Mouse (Mus musculus) cerebellum, adult (tissue): ENCODE measurements around the gene Kynu.

Source experiments
- ATAC-seq: cut with Nextera tagmentation; 2 replicates; pipeline ENCODE4 v1.9.2; 2017; ENCODE audit warnings: mild to moderate bottlenecking, moderate library complexity, mixed read lengths; ENCODE audit not compliant: insufficient number of reproducible peaks, low FRiP score, low TSS enrichment

The Kynu gene

DNA sequence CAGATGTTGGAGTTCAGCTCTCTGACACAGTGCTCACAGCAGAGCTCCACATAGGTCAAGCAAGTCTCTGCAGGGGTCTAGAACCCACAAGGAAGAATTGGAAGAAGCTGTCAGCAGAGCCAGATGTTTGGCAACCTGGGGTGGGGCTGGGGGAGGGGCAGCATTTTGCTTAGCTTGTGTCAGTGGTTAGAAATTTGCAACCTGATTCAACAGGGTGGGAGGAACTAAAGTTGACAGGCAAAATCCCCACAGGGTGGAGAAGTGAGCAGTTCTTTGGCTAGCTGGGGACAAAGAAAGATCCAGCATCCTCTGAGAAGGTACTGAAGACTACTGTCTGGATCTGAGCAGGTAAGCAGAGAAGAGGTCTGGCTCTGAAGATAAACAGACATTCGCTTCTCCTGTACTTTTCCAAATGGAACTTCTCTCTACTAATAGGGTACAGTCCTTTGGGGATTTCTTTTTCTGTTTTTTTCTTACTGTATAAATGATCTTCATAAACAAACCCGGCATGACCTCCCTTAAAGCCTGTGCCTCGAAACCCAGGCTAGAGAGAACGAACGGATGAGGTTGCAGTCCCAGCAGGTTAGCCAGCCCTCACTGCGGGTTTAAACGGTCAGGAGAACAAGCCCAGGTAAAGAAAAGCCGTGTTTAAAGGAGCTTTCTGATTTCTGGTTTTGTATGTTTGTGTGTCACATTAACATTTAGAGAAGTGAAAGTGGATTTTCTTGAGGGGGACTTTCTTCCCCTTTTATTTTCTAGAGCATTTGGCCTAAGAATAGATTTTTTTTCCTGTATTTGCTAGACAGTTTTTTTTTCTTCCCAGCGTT lies at the start of gene Kynu:
Gene Kynu, plus strand, starts transcription at position 268 of the 827 bp plus-strand sequence.
- no peak for ATAC-seq

DNA sequence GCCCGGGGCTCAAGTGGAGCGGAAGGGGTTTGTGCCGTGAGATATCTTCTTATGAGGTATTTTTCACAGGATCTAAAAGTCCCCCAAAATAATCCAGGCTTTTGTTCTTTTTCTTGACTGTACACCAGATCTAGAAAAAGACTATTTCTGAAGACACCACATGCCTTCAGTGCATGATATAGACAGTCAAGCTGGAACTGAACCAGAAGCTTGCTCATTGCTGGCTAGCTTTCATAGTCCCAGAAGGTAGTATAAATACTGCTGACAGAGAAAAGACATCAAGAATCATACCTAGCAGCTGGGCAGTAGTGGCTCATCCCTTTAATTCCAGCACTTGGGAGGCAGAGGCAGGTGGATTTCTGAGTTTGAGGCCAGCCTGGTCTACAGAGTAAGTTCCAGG lies 48.9 kb upstream of the Kynu start:
- no peak for ATAC-seq

DNA sequence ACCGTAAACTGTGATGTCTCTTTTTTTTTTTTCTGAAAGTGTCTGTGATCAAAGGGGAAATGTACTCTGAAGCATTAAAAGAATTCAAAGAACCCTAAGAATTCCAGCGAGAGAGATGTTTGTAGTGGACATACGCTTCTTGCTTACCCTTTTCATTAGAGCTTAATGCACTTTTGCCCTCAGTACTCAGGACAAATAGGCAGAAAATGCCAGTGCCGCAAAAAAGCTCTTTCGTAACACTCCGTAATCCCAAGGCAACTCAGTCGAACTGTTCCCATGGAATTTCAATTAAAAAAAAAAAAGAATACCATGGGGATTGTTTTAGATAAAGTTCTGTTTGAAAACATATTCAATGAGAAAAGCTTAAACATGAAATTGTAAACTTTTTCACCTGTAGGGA lies 41.3 kb upstream of the Kynu start:
- ATAC-seq, result no peak

DNA sequence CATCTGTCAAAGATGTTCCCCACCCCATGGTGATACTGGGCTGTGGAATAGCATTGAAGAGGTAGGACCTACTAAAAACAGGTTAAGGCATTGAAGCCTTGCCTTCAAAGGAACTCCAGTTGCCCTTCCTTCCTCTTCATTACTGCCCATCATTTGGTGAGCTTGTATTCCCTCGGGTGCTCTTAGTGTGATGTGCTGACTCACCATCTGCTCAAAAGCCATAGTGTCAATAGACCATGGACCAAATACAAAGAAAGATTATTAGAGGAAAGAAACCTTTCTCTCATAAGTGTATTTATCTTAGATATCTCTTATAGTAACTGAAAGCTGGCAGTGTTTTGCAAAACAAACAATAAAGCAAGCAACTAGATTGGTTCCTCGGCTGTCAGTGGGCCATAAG lies 20.7 kb upstream of the Kynu start:
- no peak for ATAC-seq

DNA sequence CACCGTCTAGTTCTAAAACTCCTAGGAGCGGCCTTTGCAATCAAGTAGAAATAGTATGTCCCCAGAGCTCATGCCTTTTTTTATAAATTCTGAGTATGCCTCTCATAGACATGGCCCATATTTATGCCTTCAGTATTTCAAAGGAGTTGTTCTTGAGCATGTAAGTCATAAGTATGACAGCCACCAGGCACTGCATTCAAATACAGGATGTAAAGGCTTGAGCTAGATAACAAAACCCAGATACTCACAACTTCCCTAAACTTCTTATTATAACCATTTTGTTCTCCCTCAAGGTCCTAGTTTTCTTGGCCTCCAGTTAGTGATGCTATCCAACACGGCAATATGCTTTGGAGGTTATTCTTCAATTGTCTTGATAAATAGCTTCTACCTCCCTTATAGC lies 12.5 kb upstream of the Kynu start:
- ATAC-seq, result no peak

DNA sequence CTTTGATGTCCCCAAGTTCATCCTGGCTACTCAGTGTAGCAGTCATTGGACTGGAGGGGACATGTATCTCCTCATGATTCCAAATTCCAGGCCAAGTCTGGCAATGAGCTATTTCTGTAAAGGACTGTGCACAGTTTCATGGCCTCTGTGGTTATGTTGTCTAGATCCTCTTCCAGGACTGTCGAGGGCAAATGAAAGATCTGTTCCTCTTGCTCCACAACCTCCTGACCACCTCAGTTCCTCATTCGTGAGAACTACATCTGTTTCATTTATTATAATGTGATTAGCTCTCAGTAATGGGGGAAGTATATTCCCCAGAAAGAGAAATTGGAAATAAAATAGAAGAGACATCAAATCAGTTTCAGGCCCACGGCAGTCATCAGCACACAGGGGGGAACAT lies 9.5 kb upstream of the Kynu start:
- ATAC-seq, result no peak

DNA sequence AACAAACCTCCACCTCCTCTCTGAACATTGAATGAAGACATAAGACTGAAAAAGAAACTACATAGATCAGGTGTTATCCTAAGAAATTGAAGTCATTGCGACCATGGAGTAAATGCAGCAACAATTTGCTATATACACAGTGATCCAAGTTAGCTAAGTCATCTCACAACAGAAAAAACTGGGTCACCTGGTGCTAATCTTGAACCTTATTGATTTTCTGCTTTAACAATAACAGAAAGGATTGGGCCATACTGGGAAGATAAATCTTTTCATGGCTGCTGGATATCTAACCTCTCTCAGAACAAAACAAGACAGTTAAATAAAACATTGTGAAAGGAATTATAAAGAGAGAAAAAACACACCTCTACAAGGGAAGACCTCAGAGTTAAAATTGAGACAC lies 8.7 kb upstream of the Kynu start:
- ATAC-seq, result no peak

DNA sequence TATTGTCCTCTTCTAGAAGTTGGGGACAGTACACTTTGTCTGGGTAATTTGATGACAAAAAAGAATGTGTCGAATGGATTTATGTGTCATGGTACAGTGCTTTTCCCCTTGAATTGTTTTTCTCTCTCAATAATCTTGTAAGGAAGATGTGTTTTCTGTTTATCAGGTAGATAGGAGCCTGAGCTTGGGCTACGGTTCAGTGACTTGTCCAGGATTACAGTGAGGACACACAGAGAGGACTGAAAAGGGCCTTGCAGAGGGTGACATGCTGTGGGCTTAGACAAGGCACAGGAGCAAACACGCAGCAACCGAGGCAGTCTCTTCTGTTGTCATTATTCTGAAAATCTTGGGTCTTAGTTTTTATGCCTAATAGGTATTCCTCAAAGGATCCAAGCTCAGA lies 913 bp upstream of the Kynu start:
- no peak for ATAC-seq

DNA sequence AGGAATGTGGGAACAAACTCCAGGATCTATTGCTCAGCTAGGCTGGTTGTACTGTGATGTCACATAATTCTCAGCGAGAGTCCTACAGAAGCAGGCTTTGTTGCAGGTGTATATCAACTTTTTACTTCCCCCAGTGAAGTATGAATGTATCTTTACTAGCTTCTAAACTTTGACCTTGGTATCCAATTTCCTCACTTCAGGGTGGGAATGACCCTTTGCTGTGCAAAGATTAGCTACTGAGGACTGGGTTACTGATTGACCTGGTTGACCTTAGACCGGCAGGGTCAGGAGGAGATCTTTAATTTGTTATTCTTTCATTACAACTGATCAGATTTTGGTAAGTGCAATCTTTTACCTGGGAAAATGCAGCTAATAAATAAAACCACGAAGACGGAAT lies 758 bp downstream of the Kynu start:
- no peak for ATAC-seq

DNA sequence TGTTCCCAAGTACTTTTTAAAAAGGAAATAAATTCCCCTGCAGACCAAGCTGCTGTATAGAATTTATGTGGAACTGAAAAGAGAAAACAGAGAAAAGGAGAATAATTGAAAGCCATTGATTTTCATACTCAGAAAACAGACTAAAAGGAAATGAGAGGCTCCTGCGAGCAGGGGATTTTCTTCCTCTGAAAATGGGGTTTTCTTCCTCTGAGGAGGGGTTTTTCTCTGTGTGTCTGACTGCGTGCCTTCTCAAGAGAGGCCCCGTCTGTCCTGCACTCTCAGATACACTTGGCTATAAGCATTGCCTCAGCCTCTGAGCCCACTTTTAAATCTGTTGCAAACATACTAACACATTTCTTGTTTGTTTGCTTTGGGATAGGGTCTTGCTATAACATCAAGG lies 1.9 kb downstream of the Kynu start:
- ATAC-seq, result no peak

DNA sequence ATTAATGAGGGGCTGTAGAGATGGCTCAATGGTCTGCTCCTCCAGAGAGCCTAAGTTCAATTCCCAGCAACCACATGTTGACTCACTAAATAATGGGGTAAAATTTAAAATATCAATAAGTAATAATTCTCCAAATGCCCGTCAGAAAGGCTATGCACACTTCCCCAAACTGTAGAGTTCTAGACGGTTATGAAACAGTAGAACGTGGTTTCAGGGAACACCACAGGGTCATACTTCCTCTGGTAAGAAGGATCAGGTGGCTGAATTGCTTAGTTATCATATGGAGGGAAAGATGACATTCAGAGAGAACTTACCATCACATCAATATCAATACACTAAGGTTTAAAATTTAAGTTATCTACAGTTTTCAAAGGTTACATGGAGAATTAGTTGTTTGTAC lies 6.1 kb downstream of the Kynu start:
- no peak for ATAC-seq

DNA sequence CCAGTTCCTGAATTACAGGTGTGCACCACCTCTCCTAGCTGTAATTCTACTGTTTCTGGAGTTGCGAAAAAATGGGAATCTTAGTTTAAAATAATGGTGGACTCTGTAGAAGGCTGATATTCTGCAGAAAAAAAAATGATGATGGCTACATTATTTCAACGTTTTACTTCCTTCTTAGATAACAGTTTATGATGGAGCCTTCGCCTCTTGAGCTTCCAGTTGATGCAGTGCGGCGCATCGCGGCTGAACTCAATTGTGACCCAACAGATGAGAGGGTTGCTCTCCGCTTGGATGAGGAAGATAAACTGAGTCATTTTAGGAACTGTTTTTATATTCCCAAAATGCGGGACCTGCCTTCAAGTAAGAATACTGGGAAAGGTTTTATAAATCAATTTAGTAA lies 7.7 kb downstream of the Kynu start:
- no peak for ATAC-seq

DNA sequence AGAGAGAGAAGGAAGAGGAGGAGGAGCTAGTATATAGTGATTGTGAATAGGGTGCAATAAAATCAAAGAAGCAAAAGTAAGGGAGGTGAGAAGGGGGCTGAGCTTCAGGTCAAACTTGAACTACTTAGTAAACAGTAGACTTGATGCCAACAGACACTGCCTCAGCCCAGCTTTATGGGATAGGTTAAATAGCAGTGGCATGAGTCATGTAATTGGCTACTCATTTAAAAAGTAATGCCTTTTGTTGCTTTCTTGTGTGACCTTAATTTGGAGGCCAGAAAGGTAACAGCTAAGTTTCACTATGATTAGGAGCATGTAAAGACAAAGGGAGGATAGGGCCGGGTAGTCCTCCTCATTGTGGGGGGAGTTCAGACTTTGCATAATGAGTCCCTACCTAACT lies 13.3 kb downstream of the Kynu start:
- ATAC-seq, result no peak

DNA sequence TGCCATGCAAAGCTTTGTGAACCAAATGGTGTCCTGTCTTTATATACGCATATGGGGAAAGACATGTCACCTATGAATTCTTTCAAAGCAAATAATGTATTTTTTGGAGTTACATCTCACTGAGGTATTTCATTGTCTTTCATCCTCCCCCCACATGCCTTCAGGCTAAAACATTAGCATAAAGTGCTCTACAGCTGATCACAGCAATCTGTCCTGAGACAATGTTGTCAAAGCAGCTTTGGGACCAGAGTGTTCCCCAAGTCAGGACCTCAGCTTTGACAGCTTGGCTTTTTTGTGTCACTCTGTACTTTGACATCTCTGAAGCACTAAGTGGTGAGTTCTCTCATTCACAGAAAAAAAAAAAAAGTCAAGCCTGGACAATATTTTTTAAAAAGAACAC lies 18.4 kb downstream of the Kynu start:
- ATAC-seq, result no peak

DNA sequence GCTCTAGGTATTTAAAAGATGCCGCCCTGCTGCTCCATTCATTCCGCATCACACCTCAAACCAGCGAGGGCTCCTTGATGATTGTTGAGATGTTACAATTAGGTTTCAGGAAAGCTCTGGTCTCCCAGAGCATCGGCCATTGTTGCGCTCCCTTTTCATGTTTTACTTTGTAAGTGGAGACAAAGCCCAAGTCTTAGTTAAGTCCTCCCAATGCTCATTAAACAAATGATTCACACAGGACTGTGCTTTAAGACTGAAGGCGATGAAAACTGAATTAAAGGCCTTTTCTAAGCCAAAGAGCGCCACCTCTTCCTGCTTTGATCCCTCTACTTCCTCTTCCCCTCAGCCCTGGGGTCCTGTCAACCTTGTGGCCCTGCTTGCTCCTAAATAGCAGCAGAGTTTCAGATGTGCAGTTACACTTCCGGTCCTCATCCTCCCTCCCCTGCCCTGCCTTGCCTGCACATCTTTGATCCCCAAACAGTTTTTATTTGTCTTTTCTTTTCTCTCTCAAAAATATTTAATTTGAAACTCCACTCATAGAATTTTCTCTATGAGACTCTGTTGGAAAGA lies 28.2 kb downstream of the Kynu start:
- no peak for ATAC-seq

DNA sequence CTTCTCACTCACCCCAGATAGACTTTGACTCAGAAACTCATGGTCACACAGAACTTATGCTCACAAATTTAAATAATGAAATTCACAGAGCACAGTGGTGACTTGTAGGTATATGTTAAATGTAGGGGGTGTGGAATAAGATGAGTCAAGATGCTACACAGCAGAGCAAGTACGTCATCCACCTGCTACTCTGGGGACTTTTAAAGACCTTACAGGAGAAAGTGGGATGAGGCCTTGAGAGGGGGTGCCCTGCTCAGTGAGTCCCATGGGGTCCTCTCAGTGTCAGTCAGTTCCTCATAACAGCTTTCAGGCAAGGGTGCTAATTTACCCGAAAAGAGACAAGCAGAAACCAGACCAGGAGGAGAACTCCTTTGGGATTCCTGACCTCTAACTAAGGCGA lies 30.4 kb downstream of the Kynu start:
- ATAC-seq, result no peak

DNA sequence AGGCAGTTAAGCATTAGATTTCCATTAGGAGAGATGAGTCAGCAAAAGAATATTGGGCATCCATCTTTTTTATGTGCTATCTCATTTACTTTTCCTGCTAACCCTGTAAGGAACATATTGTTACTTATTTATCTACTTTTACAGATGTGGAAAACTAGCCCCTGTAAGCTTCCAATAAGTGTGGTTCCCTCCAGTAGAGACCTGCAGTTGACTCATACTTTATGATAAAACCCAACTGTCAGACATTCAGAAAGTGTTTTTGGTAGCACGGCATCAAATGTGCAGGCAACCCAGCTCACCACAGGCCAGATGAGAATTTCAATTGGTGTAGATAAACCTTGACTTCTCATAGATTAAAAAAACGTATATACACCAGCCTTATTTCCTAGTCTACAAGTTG lies 32.7 kb downstream of the Kynu start:
- ATAC-seq, result no peak

DNA sequence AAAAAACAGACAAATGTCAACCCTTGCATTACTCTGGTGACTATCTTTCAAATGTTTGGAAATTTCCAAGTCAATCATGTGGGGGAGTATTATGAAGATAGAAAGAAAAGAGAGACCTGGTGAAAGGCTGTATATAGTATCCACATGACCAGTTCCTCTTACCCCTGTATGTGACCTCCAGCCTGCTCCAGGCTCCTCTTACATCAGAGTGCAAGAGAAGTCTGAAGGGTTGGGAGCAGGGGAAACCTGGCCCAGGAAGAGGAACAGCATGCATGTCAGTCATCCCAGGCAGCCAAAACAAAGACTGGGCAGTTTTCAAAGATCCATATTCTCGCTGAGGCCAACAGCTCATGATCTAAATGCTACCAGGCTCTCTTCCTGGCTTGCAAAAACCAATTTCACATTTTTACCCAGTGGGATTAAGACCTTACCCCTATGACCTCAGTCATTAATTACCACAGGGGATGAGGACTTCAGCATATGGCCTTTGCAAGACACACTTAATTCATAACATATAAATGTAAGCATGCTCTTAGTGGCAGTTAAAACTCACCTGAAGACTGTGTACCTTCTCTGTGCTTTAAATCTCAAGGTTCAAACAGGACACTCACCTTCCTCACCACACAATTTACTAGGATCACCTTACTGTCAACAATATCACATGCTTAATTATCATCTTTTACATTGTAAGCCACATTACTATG lies 37.0 kb downstream of the Kynu start:
- ATAC-seq, result no peak

DNA sequence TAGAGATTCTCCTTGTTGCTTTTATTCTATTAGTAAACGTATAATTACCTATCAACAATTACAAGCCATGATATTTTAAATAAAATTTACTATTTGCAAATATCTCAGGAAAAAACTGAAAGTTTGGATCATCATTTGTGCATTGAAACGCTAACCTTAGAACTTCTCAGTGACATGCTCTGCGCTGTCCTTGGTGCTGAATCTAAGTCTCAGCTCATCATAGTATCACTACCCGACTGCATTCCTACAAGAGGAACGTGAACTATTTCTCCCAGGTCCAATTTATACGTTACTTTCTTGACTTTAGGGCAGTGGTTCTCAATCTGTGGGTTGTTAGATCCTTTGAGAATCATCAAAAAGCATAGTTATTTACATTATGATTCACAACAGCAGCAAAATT lies 58.4 kb downstream of the Kynu start:
- ATAC-seq, result no peak

DNA sequence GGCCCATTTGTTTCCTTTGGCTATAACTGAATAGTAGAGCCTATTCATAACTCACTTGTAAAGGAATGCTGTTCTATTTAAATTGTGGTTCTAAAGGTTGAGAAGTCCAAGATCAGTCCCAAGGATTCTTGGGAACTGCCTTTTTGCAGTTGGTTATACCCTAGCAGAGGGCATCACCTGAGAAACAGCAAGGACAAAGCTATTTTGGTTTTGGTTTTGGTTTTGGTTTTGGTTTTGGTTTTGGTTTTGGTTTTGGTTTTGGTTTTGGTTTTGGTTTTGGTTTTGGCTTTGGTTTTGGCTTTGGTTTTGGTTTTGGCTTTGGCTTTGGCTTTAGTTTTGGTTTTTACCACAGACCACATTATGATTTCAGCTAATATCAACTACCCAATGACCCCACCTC lies 66.0 kb downstream of the Kynu start:
- no peak for ATAC-seq

DNA sequence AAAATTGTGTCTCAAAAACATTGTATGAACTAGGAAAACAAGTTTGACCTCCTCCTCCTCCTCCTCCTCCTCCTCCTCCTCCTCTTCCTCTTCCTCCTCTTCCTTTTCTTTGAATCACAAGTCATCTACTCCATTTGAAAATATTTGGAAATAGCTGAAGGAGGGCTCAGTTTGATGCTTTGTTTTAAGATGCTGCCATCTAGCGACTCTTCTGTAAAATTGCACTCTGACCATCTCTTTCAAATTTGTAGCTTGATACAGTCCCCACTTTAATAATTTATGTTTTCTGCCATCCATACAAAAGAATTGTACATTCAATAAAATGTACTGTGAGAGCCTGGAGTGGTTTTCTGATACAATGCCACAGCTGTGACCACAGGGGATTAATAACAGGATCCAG lies 67.7 kb downstream of the Kynu start:
- no peak for ATAC-seq

DNA sequence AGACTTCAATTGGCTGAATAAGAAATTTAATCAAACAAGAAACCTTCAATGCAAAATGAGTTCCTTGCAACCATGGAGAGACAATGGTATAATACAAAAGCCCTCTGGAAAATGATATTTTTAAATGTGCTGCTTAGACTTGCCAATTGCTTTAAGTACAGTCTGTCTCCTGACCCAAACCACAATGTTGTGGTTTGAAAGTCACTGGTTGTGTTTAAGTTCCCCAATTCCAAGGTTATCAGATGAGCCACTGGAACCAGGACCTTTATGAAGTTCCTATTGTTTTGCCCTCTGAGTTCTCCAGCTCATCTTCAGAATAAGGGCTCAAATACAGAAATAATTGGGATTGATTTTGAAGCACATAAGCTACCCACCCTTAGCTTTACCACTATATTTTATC lies 76.7 kb downstream of the Kynu start:
- ATAC-seq, result no peak
